Mouse (Mus musculus) embryonic facial prominence, embryonic 11.5 days (tissue): ENCODE data around the gene Sirt6. TPM values are rescaled to one million over a fixed set of nuclear protein-coding genes. Genes with fewer than 3 reads are reported as not detected.

ENCODE experiments used
- ATAC-seq: fragments of 200-750 bp; cut with Nextera tagmentation; replicated peaks from 2 replicates; pipeline ENCODE4 v1.8.0; 2017; ENCODE audit warnings: low read depth; ENCODE audit not compliant: insufficient number of reproducible peaks, low FRiP score, low TSS enrichment
- DNase-seq: peaks from one replicate; pipeline ENCODE4 v3.0.0-alpha.2; 2015; ENCODE audit warnings: low spot score
- H3K27ac ChIP-seq: fragments of 300-500 bp; sonication (generic); replicated peaks from 2 replicates; pipeline ENCODE4 v1.5.1; 2014; ENCODE audit warnings: mild to moderate bottlenecking, low read depth, low read length, control low read depth
- H3K27me3 ChIP-seq: fragments of 300-500 bp; sonication (generic); 2 replicates; pipeline ENCODE4 v1.6.1; 2014; ENCODE audit warnings: mild to moderate bottlenecking, low read length, moderate library complexity, mixed read lengths; ENCODE audit not compliant: control insufficient read depth, insufficient read depth
- H3K36me3 ChIP-seq: fragments of 300-500 bp; sonication (generic); replicated peaks from 2 replicates; pipeline ENCODE4 v1.6.1; 2014; ENCODE audit warnings: low read depth, mild to moderate bottlenecking, low read length, moderate library complexity, mixed read lengths; ENCODE audit not compliant: control insufficient read depth, insufficient read depth
- H3K4me1 ChIP-seq: fragments of 300-500 bp; sonication (generic); 2 replicates; pipeline ENCODE4 v1.6.1; 2014; ENCODE audit warnings: low read length, mixed read lengths; ENCODE audit not compliant: control insufficient read depth, insufficient read depth
- H3K4me2 ChIP-seq: fragments of 300-500 bp; sonication (generic); 2 replicates; pipeline ENCODE4 v1.6.1; 2014; ENCODE audit warnings: low read depth, mild to moderate bottlenecking, control low read depth, low read length, moderate library complexity
- H3K4me3 ChIP-seq: fragments of 300-500 bp; sonication (generic); 2 replicates; pipeline ENCODE4 v1.5.1; 2014; ENCODE audit warnings: low read depth, low read length, control low read depth
- H3K9ac ChIP-seq: fragments of 300-500 bp; sonication (generic); replicated peaks from 2 replicates; pipeline ENCODE4 v1.6.1; 2014; ENCODE audit warnings: mild to moderate bottlenecking, control low read depth, low read length
- H3K9me3 ChIP-seq: fragments of 300-500 bp; sonication (generic); replicated peaks from 2 replicates; pipeline ENCODE4 v1.6.1; 2016; ENCODE audit warnings: mild to moderate bottlenecking, low read length, inconsistent platforms, mixed read lengths; ENCODE audit not compliant: control insufficient read depth
- WGBS: fragments of 180-500 bp; shearing (Covaris S2); extraction: QIAGEN DNeasy Blood & Tissue Kit; methylation state at CpG from one replicate; pipeline ENCODE4 v1.1.7; 2014; 5-methylcytosine and 5-hydroxymethylcytosine counted together
- polyA plus RNA-seq: library from polyadenylated mRNA; unstranded; fragments of >200 nt; fragmentation: Nextera tagmentation; extraction: Ambion mirVana; gene quantifications from 2 replicates; pipeline ENCODE4 v1.2.1, GENCODE M21; 2014

The Sirt6 gene
- polyA plus RNA-seq, 1 experiment from 2014 or later: 37.8 TPM

GRCm38 (mm10) chr10:81588739-81589138, 38.9 kb downstream of the Sirt6 start:
- Histone ChIP-seq H3K27ac (no peak overlapping the region), H3K9me3 (no peaks in the 10 kb centered on the region), H3K36me3 (no peaks in the 10 kb centered on the region), H3K9ac (no peak overlapping the region), H3K4me3 (no peak overlapping the region), H3K4me1 (no peaks in the 10 kb centered on the region), H3K4me2 (no peak overlapping the region), H3K27me3 (peaks cover 6% of the 10 kb centered on the region; the same call in 1 of the 2 replicates)
- DNase-seq (no peak), ATAC-seq (no peak)
- WGBS: 67% methylated on average over 7 of the region's 7 CpGs

GRCm38 (mm10) chr10:81583347-81583746, 44.2 kb downstream of the Sirt6 start:
- H3K27ac ChIP-seq: no peak overlapping the region
- no peaks in the 10 kb centered on the region for H3K36me3 ChIP-seq
- no peak overlapping the region for H3K9ac ChIP-seq
- H3K4me3 ChIP-seq: no peak overlapping the region
- DNase-seq: no peak
- H3K4me1 ChIP-seq: no peaks in the 10 kb centered on the region
- H3K9me3 ChIP-seq: no peaks in the 10 kb centered on the region
- H3K4me2 ChIP-seq: no peak overlapping the region
- peaks cover 8% of the 10 kb centered on the region; the same call in 1 of the 2 replicates for H3K27me3 ChIP-seq
- ATAC-seq: no peak
- WGBS: 54% methylated on average over 6 of the region's 6 CpGs

- Histone ChIP-seq H3K27ac (no peak overlapping the region), H3K9me3 (no peaks in the 10 kb centered on the region), H3K4me2 (no peak overlapping the region; the same call in 1 of the 2 replicates), H3K9ac (peak overlapping the region; percentile 13; the same call in 1 of the 2 replicates), H3K27me3 (peaks cover 8% of the 10 kb centered on the region), H3K36me3 (no peaks in the 10 kb centered on the region), H3K4me1 (0 out of 2 replicates have a peak, but pooled peaks cover 6% of the 10 kb centered on the region), H3K4me3 (no peak overlapping the region)
- WGBS: 44% methylated on average over 25 of the region's 25 CpGs
- ATAC-seq (no peak), DNase-seq (no peak)
Observed at GRCm38 (mm10) chr10:81580441-81581070, 47.0 kb downstream of the Sirt6 start.

GRCm38 (mm10) chr10:81579967-81580366, 47.6 kb downstream of the Sirt6 start:
- WGBS: 71% methylated on average over 4 of the region's 4 CpGs
- ATAC-seq: no peak
- peaks cover 8% of the 10 kb centered on the region for H3K27me3 ChIP-seq
- 0 out of 2 replicates have a peak, but pooled peaks cover 6% of the 10 kb centered on the region for H3K4me1 ChIP-seq
- H3K9ac ChIP-seq: no peak overlapping the region
- no peak overlapping the region for H3K4me2 ChIP-seq
- no peaks in the 10 kb centered on the region for H3K9me3 ChIP-seq
- no peak for DNase-seq
- H3K4me3 ChIP-seq: no peak overlapping the region
- no peaks in the 10 kb centered on the region for H3K36me3 ChIP-seq
- no peak overlapping the region for H3K27ac ChIP-seq

- no peak for ATAC-seq
- no peaks in the 10 kb centered on the region for H3K36me3 ChIP-seq
- peak overlapping the region; percentile 75 for H3K9ac ChIP-seq
- no peak for DNase-seq
- H3K4me1 ChIP-seq: peaks cover 18% of the 10 kb centered on the region
- peaks cover 20% of the 10 kb centered on the region for H3K27me3 ChIP-seq
- H3K9me3 ChIP-seq: no peaks in the 10 kb centered on the region
- H3K4me2 ChIP-seq: peak overlapping the region; percentile 88
- peak overlapping the region; percentile 46 for H3K4me3 ChIP-seq
- H3K27ac ChIP-seq: no peak overlapping the region
- WGBS: 2% methylated on average over 6 of the region's 6 CpGs
Observed at GRCm38 (mm10) chr10:81575695-81576094, 51.9 kb downstream of the Sirt6 start.

- Histone ChIP-seq H3K9ac (peak overlapping the region; percentile 75), H3K27ac (no peak overlapping the region), H3K4me2 (peak overlapping the region; percentile 88), H3K9me3 (no peaks in the 10 kb centered on the region), H3K27me3 (peaks cover 17% of the 10 kb centered on the region), H3K36me3 (no peaks in the 10 kb centered on the region), H3K4me1 (peaks cover 20% of the 10 kb centered on the region), H3K4me3 (peak overlapping the region; percentile 46)
- no peak for ATAC-seq
- peak; percentile 55 for DNase-seq
- WGBS: under 1% methylated on average over 22 of the region's 30 CpGs
Observed at GRCm38 (mm10) chr10:81575208-81575631, 52.4 kb downstream of the Sirt6 start.

- Histone ChIP-seq H3K4me1 (peaks cover 29% of the 10 kb centered on the region), H3K9me3 (no peaks in the 10 kb centered on the region), H3K9ac (peak within 1 kb of the TSS; percentile 75), H3K36me3 (no peaks in the 10 kb centered on the region), H3K4me2 (peak within 1 kb of the TSS; percentile 88), H3K4me3 (peak within 1 kb of the TSS; percentile 46), H3K27ac (no peak within 1 kb of the TSS), H3K27me3 (peaks cover 17% of the 10 kb centered on the region)
- ATAC-seq: no peak
- 18% methylated on average over 10 of the region's 10 CpGs for WGBS
- no peak for DNase-seq
Observed at GRCm38 (mm10) chr10:81574081-81575056, 53.2 kb downstream of the Sirt6 start, which contains the start of gene Tle2. Tle2 (plus strand) TSS chr10:81574561.
